Mouse (Mus musculus) kidney, adult 9 months (tissue): ENCODE measurements around the gene Vmp1.
A peak's percentile ranks its signal among the peaks of the same experiment; 100 is the strongest.

Source experiments
- DNase-seq: peaks from one replicate; pipeline ENCODE4 v3.0.0; 2022

Vmp1 gene

DNA sequence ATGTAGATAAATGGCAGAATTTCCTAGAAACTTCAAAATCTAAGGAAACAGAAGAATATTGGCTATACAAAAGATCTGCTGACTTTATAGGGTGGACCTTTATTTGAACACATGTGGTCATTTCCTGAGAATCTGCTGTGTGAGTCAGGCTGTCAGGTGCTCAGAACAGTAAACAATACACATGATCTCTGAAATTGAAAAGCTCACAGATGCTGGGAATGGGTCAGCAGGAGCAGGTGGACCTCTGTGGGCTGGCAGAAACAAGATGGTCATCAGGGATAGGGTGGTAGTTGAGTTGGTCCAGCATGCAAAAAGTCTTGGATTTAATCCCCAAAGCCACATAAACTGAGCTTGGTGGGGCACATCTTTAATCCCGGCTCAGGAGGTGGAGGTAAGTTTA, 85.1 kb downstream of the Vmp1 start:
- DNase-seq, result no peak

DNA sequence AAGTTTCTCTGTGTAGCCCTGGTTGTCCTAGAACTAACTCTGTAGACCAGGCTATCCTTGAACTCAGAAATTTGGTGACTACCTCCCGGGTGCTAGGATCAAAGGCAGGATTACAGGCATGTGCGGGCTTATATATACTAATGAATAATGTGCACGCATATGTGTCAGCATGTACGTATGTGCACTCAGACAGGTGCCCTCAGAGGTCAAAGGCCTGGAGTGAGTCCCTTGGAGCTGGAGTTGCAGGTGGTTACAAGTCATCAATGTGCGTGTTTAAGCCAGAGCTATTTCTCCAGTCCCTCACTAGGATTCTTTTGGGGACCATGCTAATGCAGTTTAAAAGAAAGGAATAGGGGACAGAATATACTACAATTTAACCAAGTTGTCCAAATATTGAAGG, 85.5 kb downstream of the Vmp1 start:
- DNase-seq, result no peak

DNA sequence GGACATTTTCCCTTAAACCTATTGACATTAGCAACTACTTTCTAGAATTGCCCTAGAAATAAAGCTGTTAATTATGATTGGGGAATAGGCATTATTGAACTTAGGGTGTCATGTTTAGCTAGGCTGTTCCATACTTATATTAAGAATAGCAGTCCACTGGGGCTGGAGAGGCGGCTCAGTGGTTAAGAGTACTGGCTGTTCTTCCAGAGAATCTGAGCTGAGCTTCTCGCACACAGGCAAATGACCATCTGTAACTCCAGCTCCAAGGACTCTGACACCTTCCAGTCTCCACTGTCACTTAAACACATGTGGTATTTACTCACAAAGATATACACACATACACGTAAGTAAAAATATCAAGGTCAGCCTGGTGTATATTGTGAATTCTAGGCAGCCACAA, 86.7 kb downstream of the Vmp1 start:
- no peak for DNase-seq

DNA sequence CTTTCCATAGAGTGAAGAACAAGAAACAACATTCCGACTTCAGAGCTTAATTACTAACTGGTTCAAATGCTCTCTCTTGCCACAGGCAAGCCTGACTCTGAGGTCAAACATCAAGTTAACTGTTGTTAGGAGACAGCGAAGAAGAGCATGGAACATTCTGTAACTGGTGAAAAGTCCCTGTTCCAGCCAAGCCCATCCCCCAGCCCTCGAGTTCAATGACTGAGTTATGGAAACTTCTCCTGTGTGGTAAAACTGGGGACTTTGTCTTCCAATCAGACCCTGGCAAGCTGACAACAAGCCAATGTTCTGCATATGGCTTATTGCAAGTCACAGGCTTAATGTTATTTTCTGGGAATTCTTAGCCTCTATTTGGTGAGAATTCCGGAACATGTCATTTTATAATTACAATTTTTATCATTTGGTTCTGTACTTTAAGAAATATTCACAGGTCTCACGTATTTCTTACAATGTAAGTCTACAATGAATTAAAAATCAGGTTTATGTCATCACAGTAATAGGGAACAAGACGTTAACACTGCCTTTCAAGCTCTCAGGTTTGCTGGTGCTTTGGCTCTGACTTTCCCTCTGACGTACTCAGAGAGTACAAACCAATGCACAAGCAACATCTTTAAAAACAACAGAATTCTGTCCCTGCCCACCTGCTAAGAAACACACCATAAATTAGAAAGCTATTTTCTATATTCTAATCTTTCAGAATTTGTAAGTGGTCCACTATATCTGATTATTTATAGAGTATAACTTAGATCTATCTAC, 87.3 kb downstream of the Vmp1 start:
- DNase-seq, result peak; percentile 95

DNA sequence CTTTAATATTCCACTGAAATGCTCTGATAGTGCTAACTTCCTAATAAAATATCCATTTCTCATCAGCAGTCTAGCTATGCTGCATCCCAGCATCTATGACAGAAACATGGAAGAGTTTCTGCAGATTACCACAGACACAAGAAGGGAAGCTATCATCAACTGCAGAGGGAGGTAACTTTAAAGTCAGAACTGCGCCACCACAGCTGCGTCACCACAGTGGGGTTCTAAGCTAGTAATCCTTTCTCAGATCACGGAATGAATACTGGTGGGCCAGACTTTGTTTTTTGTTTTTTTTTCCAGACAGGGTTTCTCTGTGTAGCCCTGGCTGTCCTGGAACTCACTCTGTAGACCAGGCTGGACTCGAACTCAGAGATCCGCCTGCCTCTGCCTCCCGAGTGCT, 88.3 kb downstream of the Vmp1 start:
- DNase-seq, result no peak

DNA sequence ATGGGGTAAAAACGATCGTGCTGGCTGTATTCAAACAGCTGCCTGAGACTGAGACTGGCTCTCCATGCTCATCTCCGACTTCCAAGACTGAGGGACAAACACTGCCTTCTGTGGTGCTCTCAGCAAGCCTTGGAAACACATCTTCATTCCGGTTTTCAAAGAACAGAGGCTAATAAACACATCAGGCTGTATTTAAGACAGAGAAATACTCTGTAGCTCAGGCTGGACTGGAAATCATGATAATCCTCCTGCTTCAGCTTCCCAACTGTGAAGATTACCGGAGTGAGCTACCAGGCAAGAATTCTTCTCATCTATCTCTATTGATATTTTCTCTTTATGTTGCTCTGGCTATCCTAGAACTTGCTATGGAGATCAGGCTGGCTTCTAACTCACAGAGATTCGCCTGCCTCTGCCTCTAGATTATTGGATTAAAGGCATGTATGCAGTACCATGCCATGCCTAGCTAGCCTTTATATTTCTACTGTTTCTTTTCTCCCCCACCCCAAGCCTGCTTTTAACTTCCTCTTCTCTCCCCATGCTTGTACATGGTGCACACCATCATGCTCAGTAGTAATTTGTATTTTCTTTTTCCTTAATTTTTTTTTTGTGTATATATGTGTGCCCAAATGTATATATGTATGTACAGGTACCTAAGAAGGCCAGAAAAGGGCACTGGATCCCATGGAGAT, 89.3 kb downstream of the Vmp1 start:
- no peak for DNase-seq

DNA sequence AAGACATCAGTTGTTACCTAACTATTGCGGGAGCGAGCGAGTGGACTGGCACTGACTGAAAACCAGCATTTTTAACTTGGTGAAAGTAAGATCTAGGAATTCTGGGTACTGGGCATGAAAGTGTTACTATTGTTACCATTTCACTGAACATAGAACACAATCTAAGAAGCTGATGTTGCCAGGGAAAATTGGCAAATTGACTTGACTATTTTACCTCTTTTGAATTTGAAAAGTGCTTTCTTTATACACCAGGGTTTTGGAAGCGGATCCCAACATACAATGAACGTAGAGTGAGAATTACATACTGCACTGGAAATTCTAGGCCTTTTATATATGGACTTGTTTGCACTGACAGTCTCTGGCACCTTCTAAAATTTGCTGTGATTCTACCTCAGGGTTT, 90.2 kb downstream of the Vmp1 start:
- DNase-seq, result no peak

DNA sequence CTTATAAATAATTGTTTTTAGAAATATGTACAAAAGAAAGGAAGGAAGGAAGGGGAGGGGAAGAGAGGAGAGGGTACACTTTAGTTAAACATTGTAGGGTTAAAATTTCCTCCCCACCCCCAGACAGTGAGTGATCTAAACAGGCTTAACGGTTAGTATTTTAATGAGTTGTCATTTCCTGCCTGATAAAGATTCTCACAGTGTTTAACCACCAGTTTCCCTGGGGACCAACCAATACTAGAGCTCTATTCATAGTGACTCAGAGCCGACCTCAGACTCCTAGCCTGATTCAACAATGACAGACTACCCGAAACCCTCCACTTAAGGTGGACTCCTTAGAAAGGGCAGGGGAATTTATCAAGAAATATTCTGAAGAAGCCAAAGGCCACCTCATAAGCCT, 90.6 kb downstream of the Vmp1 start:
- DNase-seq, result no peak

DNA sequence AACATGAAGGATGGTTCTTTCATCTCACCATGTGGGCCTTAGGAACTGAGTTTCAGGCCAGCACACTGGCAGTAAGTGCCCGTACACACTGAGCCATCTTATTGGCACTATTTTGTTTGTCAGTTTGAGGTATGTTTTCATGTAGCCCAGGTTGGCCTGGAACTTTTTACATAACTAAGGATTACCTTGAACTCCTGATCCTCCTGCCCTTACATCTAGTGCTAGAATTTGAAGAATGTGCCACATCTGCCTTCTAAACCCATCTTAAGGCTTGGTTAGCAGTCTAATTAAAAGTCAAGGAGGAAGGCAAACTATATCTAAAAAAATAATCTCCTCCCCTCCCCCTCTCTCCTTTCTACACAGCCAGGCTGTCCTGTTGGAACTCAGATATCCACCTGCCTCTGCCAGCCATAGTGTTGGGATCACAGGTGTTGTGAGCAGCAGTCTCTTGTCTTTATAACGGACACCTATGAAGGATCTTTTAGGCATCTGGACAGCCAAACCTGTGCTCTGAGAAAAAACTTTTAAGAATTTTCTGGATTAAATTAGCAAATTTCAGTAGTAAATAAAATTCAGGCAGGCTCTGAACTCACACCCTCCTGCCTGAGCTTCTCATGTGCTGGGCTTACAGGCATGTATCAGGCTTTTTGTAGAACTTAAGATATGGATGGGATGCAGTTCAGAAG, 91.6 kb downstream of the Vmp1 start:
- DNase-seq, result no peak

DNA sequence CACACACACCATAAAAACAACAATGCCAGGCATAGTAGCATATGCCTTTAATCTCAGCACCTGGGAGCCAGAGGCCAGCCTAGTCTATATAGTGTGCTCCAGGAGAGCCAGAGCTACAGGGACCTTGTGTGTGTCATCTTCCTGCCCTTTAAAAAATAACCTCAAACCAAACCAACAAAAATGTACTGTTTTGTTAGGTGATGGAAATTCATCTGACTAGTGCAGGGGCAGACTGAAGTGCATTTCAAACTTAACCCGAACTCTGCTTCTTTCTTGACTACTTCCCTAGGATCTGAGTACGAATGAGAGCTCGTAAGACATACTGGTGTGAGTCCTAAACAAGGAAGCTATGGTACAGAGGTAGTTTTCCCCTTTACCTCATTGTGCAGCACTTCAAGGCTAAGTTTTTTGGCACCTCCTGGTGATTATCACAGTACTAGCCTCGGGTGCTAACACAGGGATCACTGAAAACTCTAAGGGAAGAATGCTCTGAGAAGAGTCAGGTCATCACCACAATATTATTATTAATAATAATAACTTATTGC, 92.3 kb downstream of the Vmp1 start:
- DNase-seq, result no peak

DNA sequence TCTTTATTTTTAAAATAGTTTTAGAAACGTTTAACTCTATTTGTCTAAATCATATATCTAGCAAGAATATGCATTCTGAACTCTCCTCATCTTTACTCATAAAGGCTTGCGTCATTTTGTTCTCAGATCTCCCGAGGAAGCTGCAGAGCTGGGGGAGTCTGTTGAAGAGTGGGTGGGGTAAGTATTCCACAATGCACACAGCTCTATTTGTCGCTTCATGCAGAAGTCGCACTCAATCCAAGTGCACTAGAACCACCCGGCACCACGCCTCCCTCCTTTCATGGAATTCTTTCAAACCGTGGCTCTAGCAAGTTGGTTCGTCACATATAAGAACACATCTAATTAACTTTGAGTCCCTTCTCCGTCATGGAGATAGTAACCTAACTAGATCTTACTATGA, 93.1 kb downstream of the Vmp1 start:
- no peak for DNase-seq

DNA sequence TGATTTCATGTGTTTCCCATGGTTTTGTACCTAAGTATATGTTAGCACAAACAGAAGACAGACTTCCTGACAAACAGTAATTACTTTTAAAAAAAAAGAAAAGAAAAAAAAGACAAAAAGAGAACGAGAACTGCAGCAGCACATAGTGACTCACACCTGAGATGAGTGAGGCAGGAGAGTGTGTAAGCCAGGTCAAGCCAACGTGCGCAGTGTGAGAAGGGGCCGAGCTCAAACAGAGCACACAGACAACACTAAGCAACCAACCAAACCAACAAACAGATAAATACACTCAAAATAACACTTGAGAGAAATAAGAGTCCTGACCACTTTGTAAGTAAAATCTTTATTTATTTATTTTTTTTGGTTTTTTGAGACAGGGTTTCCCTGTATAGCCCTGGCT, 93.6 kb downstream of the Vmp1 start:
- DNase-seq, result no peak

DNA sequence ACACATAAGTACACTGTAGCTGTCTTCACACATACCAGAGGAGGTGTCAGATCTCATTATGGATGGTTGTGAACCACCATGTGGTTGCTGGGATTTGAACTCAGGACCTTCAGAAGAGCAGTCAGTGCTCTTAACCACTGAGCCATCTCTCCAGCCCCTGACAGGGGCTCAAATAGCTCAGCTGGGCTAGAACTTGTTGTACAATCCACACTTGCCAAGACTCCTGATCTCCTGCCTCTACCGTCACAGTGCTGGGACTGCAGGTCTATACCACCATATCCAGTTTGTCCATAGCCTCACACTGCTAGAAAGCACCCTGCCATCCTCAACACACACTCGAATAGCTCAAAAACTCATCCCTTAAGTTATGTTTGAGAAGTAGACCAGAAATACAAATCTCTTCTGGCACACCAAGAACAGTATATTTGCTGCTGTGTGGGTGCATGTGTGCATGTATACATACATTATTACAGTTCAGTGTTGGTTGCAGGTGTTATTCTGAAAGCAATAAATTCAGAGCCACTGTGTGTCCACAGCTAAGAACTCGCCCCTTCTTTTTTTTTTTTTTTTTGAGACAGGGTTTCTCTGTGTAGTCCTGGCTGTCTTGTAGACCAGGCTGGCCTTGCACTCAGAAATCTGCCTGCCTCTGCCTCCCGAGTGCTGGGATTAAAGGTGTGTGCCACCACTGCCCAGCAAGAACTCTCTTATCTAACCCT, 94.9 kb downstream of the Vmp1 start:
- no peak for DNase-seq

DNA sequence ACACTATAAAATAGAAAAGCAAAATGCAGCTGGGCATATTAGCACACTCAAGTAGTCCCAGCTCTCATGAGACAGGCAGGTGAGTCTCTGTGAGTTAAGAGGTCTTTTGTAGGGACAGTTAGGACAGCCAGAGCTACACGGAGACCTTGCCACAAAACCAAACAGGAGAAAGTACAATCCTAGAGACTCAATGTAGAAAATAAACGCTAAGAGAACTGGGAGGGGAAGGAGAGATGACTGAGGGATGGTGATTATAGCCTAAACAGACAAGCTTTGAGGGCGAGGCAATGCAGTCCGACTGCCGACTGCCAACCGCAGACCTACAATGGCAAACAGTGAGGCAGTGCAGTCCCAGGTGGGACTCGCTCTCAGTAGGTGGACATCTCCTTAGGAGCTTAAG, 95.8 kb downstream of the Vmp1 start:
- DNase-seq, result no peak

DNA sequence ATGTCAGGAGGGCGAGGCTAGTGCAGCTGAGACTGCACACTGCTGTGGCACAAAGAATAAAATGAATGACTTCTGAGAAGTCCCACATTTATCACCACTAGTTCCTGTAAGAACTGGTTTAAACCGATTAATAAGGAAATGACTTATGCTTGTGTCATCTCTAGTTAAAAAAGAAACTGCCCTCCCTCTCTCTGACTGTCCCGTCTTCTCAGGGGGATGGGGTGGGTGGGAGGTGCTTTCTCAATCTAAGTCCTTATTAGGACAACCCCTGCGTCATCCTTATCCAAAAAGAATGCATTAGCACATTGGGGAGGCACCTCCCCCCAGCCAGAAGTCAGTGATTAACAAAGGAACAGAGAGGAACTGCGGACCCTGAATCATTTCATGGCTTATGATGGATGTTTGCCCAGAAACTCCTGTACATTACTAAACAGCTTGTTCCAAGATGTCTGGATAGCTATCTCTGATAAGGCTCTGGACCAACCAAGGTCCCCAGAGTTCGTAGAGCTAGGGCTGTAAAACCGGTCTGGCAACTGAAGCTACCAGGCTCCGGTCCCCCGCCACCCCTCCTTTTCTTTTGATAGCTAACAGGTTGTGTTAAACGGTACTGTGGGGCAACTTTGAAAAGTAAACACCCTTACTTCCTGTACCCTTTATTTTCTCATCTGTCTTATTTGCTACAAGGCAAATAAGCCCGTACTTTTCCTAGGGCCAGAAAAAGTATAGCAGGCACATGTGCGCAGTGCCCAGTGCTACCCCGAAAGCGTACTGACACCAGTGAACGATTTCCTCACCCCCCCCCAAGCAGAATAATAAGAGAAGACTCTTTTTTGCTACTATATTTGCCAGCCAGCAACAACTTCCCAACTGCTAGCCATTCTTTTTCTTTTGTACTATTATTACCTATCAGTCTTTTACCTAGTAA, 96.5 kb downstream of the Vmp1 start:
- peak; percentile 91 for DNase-seq

DNA sequence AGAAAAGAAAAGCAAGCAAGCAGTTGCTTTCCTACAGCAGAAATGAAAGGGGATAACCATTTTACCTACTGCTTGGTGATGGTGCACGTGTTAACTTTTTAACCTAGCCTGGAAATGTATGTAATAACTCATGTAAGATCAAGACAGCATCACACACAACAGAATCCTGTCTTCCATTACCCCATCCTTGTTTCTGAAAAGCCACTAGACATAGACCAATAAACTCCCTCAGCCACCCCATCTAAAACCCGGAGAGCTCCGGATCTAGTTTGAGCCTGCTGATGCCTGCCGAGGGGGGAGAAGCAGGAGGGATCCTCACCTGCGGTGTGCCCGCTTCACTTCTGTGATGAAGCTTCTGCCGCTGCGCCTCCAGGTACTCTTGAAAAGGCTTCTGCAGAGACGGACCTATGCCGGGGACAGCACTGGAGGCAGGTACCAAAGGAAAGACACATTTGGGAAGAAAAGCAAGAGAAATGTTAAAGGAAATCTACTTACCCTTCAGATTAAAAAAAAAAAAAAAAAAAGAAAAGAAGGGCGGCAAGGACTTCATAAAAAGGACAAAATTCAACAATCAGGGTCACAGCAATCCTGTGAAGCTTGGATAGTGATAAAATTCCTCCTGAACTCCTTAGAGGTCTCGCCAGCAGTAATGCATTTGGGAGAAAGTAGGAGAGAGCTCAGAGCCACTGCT, 97.3 kb downstream of the Vmp1 start:
- DNase-seq, result peak; percentile 55

DNA sequence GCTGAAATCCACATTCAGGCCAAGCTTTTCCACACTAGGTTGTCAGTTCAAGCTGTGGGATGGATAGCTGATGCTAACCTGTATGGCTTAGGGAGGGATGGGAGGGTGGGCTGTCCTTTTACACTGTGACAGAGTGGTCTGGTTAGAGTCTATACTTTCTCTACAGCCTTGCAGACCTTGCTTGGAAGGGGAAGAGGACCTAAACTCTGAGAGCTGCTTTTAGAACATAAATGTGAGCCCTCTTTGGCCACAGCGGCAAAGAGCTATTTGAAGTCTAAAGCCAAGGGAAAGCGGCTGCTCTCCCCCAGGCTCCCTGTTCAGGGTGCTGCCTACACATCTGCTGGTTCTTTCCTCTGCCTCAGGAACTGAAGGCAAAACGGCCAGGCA, 98.0 kb downstream of the Vmp1 start:
- no peak for DNase-seq

DNA sequence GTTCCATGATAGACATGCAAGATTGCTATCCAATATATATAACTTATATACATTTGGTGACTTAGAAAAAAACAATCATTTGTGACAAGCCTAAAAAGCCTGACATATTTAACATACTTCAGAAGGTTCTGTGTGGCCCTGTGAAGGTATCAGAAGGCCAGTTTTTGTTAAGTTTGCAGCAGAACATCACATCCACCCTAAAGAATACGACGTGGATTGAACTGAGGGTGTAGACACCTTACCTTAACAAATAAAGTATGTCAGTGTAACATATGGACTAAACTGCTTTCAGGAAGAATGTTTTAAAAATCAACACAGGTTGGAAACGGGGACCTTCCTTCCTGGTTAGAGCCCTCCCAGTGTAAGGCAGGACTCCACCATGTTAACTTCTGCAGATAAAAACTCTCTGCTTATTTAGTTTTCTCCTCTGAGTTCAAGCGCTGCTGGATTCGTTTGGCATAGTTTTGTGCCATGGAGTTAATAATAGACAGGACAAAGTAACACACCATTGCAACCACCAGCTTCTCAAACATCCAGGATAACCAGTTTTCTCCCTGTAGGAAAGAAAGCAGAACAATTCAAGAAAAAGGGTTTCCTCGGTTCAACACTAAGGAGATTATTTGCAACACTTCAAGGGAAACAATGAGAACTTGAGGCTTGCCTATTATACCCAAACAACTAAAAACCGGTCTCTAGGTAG, 98.6 kb downstream of the Vmp1 start:
- peak; percentile 76 for DNase-seq

DNA sequence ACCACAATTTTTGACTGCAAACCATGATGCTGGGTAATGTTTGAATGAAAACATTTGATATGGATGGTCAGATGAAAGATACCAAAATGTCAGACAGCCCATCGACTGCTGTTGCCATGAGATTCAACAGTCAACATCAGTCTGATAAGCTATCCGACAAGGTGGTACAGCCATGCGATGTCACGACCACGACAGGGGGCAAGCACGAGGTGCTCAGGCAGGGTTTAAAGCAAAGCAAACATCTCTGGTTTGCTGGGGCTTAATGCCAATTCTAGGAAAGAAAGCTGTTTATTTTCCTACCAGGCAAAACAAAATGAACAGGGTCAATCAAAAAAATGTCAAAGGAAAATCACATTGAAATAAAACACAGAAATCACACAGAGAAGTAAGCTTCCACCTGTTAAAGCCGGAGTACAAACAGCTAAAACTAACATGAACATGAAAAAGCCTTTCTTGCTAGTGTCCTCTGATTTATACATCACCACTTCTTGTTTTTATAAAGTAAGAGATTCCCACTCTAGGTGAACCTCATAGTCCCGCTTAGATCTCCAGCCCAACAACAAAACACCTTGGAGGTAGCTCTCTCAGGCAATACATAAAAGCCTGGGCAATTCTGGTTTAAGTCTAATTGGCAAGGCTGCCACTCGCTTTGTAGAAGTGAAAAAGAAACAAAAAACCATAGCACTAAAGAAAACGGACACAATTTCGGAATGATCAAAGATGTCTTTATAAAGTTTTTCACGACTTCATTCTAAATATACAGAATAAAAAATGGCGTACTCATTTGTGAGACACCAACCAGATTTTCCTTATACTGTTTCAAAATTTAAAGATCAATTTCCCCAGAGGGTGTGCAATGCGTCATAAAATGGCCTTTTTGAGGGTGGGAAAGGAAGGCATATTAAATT, 99.4 kb downstream of the Vmp1 start:
- DNase-seq, result no peak
